In genomic region chr10:90112662-90113061, GRCm38 (mm10) we compare ENCODE assay signal across 14 mouse cellular contexts.
DNase-seq lines count a peak whose midpoint lies in the region; ATAC-seq and TF ChIP-seq lines count a peak whose summit lies in the region.
"Had no signal": no experiment of that assay in that cellular context is flagged by ENCODE, and none has a peak within 500 bp of the region (broad histone marks: within the 10 kb centered on the region; RNA-seq: fewer than 3 reads in every experiment).

No protein-coding gene starts in this region.

- WGBS in kidney, embryonic 14.5 days = 27% methylated on average over 5 of the region's 5 CpGs
- WGBS in kidney, adult 2 months = 27% methylated on average over 5 of the region's 5 CpGs
- WGBS in forebrain, embryonic 13.5 days = 74% methylated on average over 5 of the region's 5 CpGs
- WGBS in intestine, postnatal 0 days = 54% methylated on average over 5 of the region's 5 CpGs

- no peaks in the 10 kb centered on the region for H3K36me3 ChIP-seq in kidney, embryonic 14.5 days (ENCODE audit: control insufficient read depth, insufficient read depth, low read length)
- no peaks in the 10 kb centered on the region for H3K36me3 ChIP-seq in kidney, adult 2 months (ENCODE audit: control insufficient read depth, insufficient read depth, low read length)
- H3K36me3 ChIP-seq in forebrain, embryonic 13.5 days (ENCODE audit: poor library complexity, severe bottlenecking) = no peaks in the 10 kb centered on the region
- no peaks in the 10 kb centered on the region for H3K36me3 ChIP-seq in intestine, postnatal 0 days (ENCODE audit: control insufficient read depth, insufficient read depth)
- H3K36me3 ChIP-seq: embryonic facial prominence, embryonic 12.5 days; forebrain, embryonic 15.5 days; liver, embryonic 13.5 days had no signal

- no peak for TF ChIP-seq CTCF in kidney, adult 2 months (conservative IDR thresholded peaks at IDR 0.05; ENCODE audit: insufficient read depth, insufficient read length, low read depth, low read length)
- TF ChIP-seq CTCF in intestine, postnatal 0 days (IDR thresholded peaks at IDR 0.05; ENCODE audit: low read depth) = no peak

- H3K9ac ChIP-seq in kidney, embryonic 14.5 days (ENCODE audit: low read depth, low read length) = no peak overlapping the region
- H3K9ac ChIP-seq in forebrain, embryonic 13.5 days = no peak overlapping the region
- H3K9ac ChIP-seq in intestine, postnatal 0 days (ENCODE audit: low read depth, low read length) = no peak overlapping the region
- H3K9ac ChIP-seq: embryonic facial prominence, embryonic 12.5 days; forebrain, embryonic 15.5 days; liver, embryonic 13.5 days had no signal

- no peaks in the 10 kb centered on the region for H3K9me3 ChIP-seq in kidney, embryonic 14.5 days (ENCODE audit: control insufficient read depth, low read length)
- no peaks in the 10 kb centered on the region for H3K9me3 ChIP-seq in forebrain, embryonic 13.5 days (replicated peaks)
- no peaks in the 10 kb centered on the region for H3K9me3 ChIP-seq in intestine, postnatal 0 days (ENCODE audit: control insufficient read depth)
- H3K9me3 ChIP-seq: embryonic facial prominence, embryonic 12.5 days; forebrain, embryonic 15.5 days; liver, embryonic 13.5 days had no signal

- peak; percentile 84 for ATAC-seq in kidney, embryonic 14.5 days (ENCODE audit: low FRiP score, low TSS enrichment)
- ATAC-seq in forebrain, embryonic 13.5 days = no peak
- no peak for ATAC-seq in intestine, postnatal 0 days
- ATAC-seq: forebrain, embryonic 15.5 days had no signal

- DNase-seq in kidney, adult 2 months = no peak
- DNase-seq in retina, postnatal 1 day = peak; percentile 17
- DNase-seq in retina, embryonic 14.5 days (ENCODE audit: low spot score) = no peak
- peak; percentile 12 for DNase-seq in heart, postnatal 4 days
- DNase-seq in skeletal muscle tissue, adult 2 months (ENCODE audit: low read depth, low spot score) = peak; percentile 18
- DNase-seq: adrenal gland, postnatal 36 days; cerebellum, adult 9-10 months; liver, embryonic 13.5 days had no signal

- H3K4me2 ChIP-seq in kidney, embryonic 14.5 days (replicated peaks; ENCODE audit: low read depth, low read length) = no peak overlapping the region
- no peak overlapping the region for H3K4me2 ChIP-seq in forebrain, embryonic 13.5 days
- H3K4me2 ChIP-seq in intestine, postnatal 0 days (replicated peaks; ENCODE audit: low read depth) = no peak overlapping the region
- H3K4me2 ChIP-seq: embryonic facial prominence, embryonic 12.5 days; forebrain, embryonic 15.5 days; liver, embryonic 13.5 days; midbrain, embryonic 11.5 days had no signal

- no peak overlapping the region for H3K4me3 ChIP-seq in kidney, embryonic 14.5 days (ENCODE audit: low read length)
- no peak overlapping the region for H3K4me3 ChIP-seq in kidney, adult 2 months (ENCODE audit: insufficient read depth, low read depth, low read length)
- no peak overlapping the region for H3K4me3 ChIP-seq in forebrain, embryonic 13.5 days
- no peak overlapping the region for H3K4me3 ChIP-seq in intestine, postnatal 0 days (ENCODE audit: low read depth, low read length)
- H3K4me3 ChIP-seq: embryonic facial prominence, embryonic 12.5 days; forebrain, embryonic 15.5 days; liver, embryonic 13.5 days had no signal

- H3K4me1 ChIP-seq in kidney, embryonic 14.5 days (ENCODE audit: control insufficient read depth, insufficient read depth, low read length) = no peaks in the 10 kb centered on the region
- no peaks in the 10 kb centered on the region for H3K4me1 ChIP-seq in kidney, adult 2 months (ENCODE audit: control insufficient read depth, insufficient read depth, low read length)
- no peaks in the 10 kb centered on the region for H3K4me1 ChIP-seq in forebrain, embryonic 13.5 days
- no peaks in the 10 kb centered on the region for H3K4me1 ChIP-seq in intestine, postnatal 0 days (replicated peaks; ENCODE audit: control insufficient read depth, insufficient read depth, low read length)
- H3K4me1 ChIP-seq: embryonic facial prominence, embryonic 12.5 days; forebrain, embryonic 15.5 days; liver, embryonic 13.5 days had no signal

- no peak overlapping the region for H3K27ac ChIP-seq in kidney, embryonic 14.5 days (ENCODE audit: low read depth, low read length)
- H3K27ac ChIP-seq in kidney, adult 2 months (ENCODE audit: insufficient read depth, low read depth, low read length) = no peak overlapping the region
- no peak overlapping the region for H3K27ac ChIP-seq in forebrain, embryonic 13.5 days
- H3K27ac ChIP-seq in intestine, postnatal 0 days (ENCODE audit: low read depth, low read length) = no peak overlapping the region
- H3K27ac ChIP-seq: embryonic facial prominence, embryonic 12.5 days; forebrain, embryonic 15.5 days; liver, embryonic 13.5 days had no signal

- H3K27me3 ChIP-seq in kidney, embryonic 14.5 days (ENCODE audit: control insufficient read depth, insufficient read depth, low read length) = no peaks in the 10 kb centered on the region
- no peaks in the 10 kb centered on the region for H3K27me3 ChIP-seq in kidney, adult 2 months (replicated peaks; ENCODE audit: control insufficient read depth, insufficient read depth, low read length)
- no peaks in the 10 kb centered on the region for H3K27me3 ChIP-seq in forebrain, embryonic 13.5 days
- no peaks in the 10 kb centered on the region for H3K27me3 ChIP-seq in intestine, postnatal 0 days (replicated peaks; ENCODE audit: control insufficient read depth, insufficient read depth, low read length)
- H3K27me3 ChIP-seq: embryonic facial prominence, embryonic 12.5 days; forebrain, embryonic 15.5 days; liver, embryonic 13.5 days had no signal

- TF ChIP-seq POLR2A in kidney, adult 2 months (IDR thresholded peaks at IDR 0.05; ENCODE audit: low read depth, low read length) = no peak

Comparison
In these comparisons a context has a peak if more than half of its experiments do, and no peak if none do; other contexts are left out.
1. DNase-seq: peak in retina, postnatal 1 day (single experiment), heart, postnatal 4 days (single experiment) and skeletal muscle tissue, adult 2 months (single experiment); none in kidney, adult 2 months (single experiment) and retina, embryonic 14.5 days (single experiment).